Mouse (Mus musculus) midbrain, embryonic 10.5 days (tissue): ENCODE data around the gene Slc35f2. TPM values are rescaled to one million over a fixed set of nuclear protein-coding genes. Genes with fewer than 3 reads are reported as not detected.

Experiments
- DNase-seq: peaks from one replicate; pipeline ENCODE4 v3.0.0-alpha.2; 2017; ENCODE audit warnings: low spot score
- H3K27ac ChIP-seq: fragments of 300-500 bp; sonication (generic); replicated peaks from 2 replicates; pipeline ENCODE4 v1.5.1; 2016; ENCODE audit warnings: mild to moderate bottlenecking
- H3K27me3 ChIP-seq: fragments of 300-500 bp; sonication (generic); 2 replicates; pipeline ENCODE4 v1.6.1; 2016; ENCODE audit warnings: low read depth, mild to moderate bottlenecking; ENCODE audit not compliant: poor library complexity, severe bottlenecking
- H3K36me3 ChIP-seq: fragments of 300-500 bp; sonication (generic); 2 replicates; pipeline ENCODE4 v1.6.1; 2016; ENCODE audit warnings: mild to moderate bottlenecking, moderate library complexity
- H3K4me1 ChIP-seq: fragments of 300-500 bp; sonication (generic); 2 replicates; pipeline ENCODE4 v1.6.1; 2016
- H3K4me3 ChIP-seq: fragments of 300-500 bp; sonication (generic); 2 replicates; pipeline ENCODE4 v1.5.1; 2016; ENCODE audit warnings: mild to moderate bottlenecking, moderate library complexity
- H3K9me3 ChIP-seq: fragments of 300-500 bp; sonication (generic); replicated peaks from 2 replicates; pipeline ENCODE4 v1.6.1; 2016; ENCODE audit warnings: mild to moderate bottlenecking
- WGBS: fragments of 180-500 bp; shearing (Covaris S2); methylation state at CpG from one replicate; pipeline ENCODE4 v1.1.7; 2016; 5-methylcytosine and 5-hydroxymethylcytosine counted together
- polyA plus RNA-seq: library from polyadenylated mRNA; unstranded; fragments of >200 nt; fragmentation: Nextera tagmentation; extraction: Ambion mirVana; gene quantifications from 2 replicates; pipeline ENCODE4 v1.2.1, GENCODE M21; 2016

Gene Slc35f2
- polyA plus RNA-seq, 1 experiment from 2014 or later: 4.2 TPM

GRCm38 (mm10) chr9:53793830-53794330 lies 22.5 kb downstream of the Slc35f2 start:
- Histone ChIP-seq H3K27ac (no peak overlapping the region), H3K9me3 (no peaks in the 10 kb centered on the region), H3K27me3 (no peaks in the 10 kb centered on the region), H3K4me3 (no peak overlapping the region), H3K4me1 (peaks cover 4% of the 10 kb centered on the region; the same call in 1 of the 2 replicates), H3K36me3 (no peaks in the 10 kb centered on the region)
- 87% methylated on average over 1 of the region's 1 CpGs for WGBS
- no peak for DNase-seq

DNA sequence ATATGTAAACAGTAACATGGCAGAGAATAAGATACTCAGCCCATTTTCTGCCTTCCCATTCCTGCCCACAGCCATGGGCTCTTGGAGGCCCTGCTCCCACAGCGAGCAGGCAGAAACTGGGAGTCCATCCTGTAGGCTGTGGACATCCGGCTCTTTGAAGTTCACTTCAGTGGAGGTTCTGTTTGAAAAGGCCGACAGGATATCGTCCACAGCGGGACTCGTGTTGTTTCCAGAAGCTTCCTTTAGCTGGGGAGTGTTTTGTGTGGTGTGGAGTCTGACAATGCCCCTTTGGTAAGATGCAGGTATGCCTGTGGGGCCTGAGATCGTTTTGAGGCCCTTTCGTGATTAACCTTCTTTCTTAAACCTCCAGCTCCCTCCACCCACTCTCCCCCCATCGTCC lies 23.2 kb downstream of the Slc35f2 start:
- no peak overlapping the region for H3K27ac ChIP-seq

GRCm38 (mm10) chr9:53795351-53795750 lies 24.0 kb downstream of the Slc35f2 start:
- H3K4me3 ChIP-seq: no peak overlapping the region
- H3K36me3 ChIP-seq: no peaks in the 10 kb centered on the region
- no peaks in the 10 kb centered on the region for H3K27me3 ChIP-seq
- H3K9me3 ChIP-seq: no peaks in the 10 kb centered on the region
- H3K27ac ChIP-seq: no peak overlapping the region
- no peak for DNase-seq
- H3K4me1 ChIP-seq: peaks cover 4% of the 10 kb centered on the region; the same call in 1 of the 2 replicates

More for the DNA sequence above, 23.2 kb downstream of the Slc35f2 start:
- Histone ChIP-seq H3K36me3 (no peaks in the 10 kb centered on the region), H3K9me3 (no peaks in the 10 kb centered on the region), H3K4me3 (no peak overlapping the region), H3K4me1 (peaks cover 4% of the 10 kb centered on the region; the same call in 1 of the 2 replicates), H3K27me3 (no peaks in the 10 kb centered on the region)
- no peak for DNase-seq
- 65% methylated on average over 9 of the region's 9 CpGs for WGBS

DNA sequence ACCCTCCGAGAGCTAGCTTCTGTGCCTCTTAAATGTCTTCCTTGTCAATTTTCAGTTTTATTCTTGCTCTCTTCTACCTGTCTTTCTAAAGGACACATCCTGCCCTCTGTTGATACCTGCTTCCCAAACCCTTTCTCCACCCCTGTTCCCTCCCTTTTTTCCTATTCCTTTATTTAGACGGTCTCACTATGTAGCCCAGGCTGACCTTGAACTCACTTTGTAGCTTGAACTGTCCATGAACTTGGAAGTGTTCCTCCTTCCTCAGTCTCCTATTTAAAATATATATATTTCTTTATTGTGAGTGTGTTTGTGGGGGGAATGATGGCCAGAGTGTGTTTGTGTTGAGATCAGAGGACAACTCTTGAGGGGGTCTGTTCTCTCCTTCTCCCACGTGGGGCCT lies 25.0 kb downstream of the Slc35f2 start:
- Histone ChIP-seq H3K36me3 (no peaks in the 10 kb centered on the region), H3K9me3 (no peaks in the 10 kb centered on the region), H3K27ac (no peak overlapping the region), H3K4me3 (no peak overlapping the region), H3K27me3 (no peaks in the 10 kb centered on the region), H3K4me1 (peaks cover 4% of the 10 kb centered on the region; the same call in 1 of the 2 replicates)
- WGBS: 84% methylated on average over 3 of the region's 3 CpGs
- DNase-seq: no peak

- Histone ChIP-seq H3K36me3 (no peaks in the 10 kb centered on the region), H3K27me3 (no peaks in the 10 kb centered on the region), H3K4me1 (peaks cover 4% of the 10 kb centered on the region; the same call in 1 of the 2 replicates), H3K4me3 (no peak overlapping the region), H3K9me3 (no peaks in the 10 kb centered on the region), H3K27ac (no peak overlapping the region)
- 88% methylated on average over 2 of the region's 2 CpGs for WGBS
- DNase-seq: no peak
Observed at GRCm38 (mm10) chr9:53797141-53797540, 25.8 kb downstream of the Slc35f2 start.

GRCm38 (mm10) chr9:53802921-53803320 lies 31.6 kb downstream of the Slc35f2 start:
- Histone ChIP-seq H3K27ac (no peak overlapping the region), H3K4me3 (no peak overlapping the region), H3K36me3 (no peaks in the 10 kb centered on the region), H3K9me3 (no peaks in the 10 kb centered on the region), H3K4me1 (no peaks in the 10 kb centered on the region), H3K27me3 (no peaks in the 10 kb centered on the region)
- DNase-seq: no peak
- WGBS: 95% methylated on average over 7 of the region's 7 CpGs

- Histone ChIP-seq H3K9me3 (no peaks in the 10 kb centered on the region), H3K4me3 (no peak overlapping the region), H3K27me3 (no peaks in the 10 kb centered on the region), H3K36me3 (no peaks in the 10 kb centered on the region), H3K27ac (no peak overlapping the region), H3K4me1 (no peaks in the 10 kb centered on the region)
- 31% methylated on average over 7 of the region's 7 CpGs for WGBS
- no peak for DNase-seq
Observed at GRCm38 (mm10) chr9:53806496-53807086, 35.3 kb downstream of the Slc35f2 start.

GRCm38 (mm10) chr9:53813418-53813817 lies 42.1 kb downstream of the Slc35f2 start:
- H3K27me3 ChIP-seq: no peaks in the 10 kb centered on the region
- no peaks in the 10 kb centered on the region for H3K36me3 ChIP-seq
- no peak for DNase-seq
- no peak overlapping the region for H3K4me3 ChIP-seq
- H3K4me1 ChIP-seq: no peaks in the 10 kb centered on the region
- WGBS: 92% methylated on average over 6 of the region's 6 CpGs
- H3K27ac ChIP-seq: no peak overlapping the region
- H3K9me3 ChIP-seq: no peaks in the 10 kb centered on the region

- 43% methylated on average over 4 of the region's 4 CpGs for WGBS
- no peaks in the 10 kb centered on the region for H3K27me3 ChIP-seq
- H3K27ac ChIP-seq: no peak overlapping the region
- DNase-seq: peak; percentile 37
- no peaks in the 10 kb centered on the region for H3K4me1 ChIP-seq
- no peak overlapping the region for H3K4me3 ChIP-seq
- no peaks in the 10 kb centered on the region for H3K36me3 ChIP-seq
- no peaks in the 10 kb centered on the region for H3K9me3 ChIP-seq
Observed at GRCm38 (mm10) chr9:53818760-53819159, 47.4 kb downstream of the Slc35f2 start.

- 11% methylated on average over 9 of the region's 9 CpGs for WGBS
- no peaks in the 10 kb centered on the region for H3K9me3 ChIP-seq
- H3K27ac ChIP-seq: no peak overlapping the region
- no peaks in the 10 kb centered on the region for H3K36me3 ChIP-seq
- H3K27me3 ChIP-seq: no peaks in the 10 kb centered on the region
- peaks cover 3% of the 10 kb centered on the region; the same call in 1 of the 2 replicates for H3K4me1 ChIP-seq
- peak; percentile 49 for DNase-seq
- H3K4me3 ChIP-seq: no peak overlapping the region
Observed at GRCm38 (mm10) chr9:53825318-53825717, 54.0 kb downstream of the Slc35f2 start.

DNA sequence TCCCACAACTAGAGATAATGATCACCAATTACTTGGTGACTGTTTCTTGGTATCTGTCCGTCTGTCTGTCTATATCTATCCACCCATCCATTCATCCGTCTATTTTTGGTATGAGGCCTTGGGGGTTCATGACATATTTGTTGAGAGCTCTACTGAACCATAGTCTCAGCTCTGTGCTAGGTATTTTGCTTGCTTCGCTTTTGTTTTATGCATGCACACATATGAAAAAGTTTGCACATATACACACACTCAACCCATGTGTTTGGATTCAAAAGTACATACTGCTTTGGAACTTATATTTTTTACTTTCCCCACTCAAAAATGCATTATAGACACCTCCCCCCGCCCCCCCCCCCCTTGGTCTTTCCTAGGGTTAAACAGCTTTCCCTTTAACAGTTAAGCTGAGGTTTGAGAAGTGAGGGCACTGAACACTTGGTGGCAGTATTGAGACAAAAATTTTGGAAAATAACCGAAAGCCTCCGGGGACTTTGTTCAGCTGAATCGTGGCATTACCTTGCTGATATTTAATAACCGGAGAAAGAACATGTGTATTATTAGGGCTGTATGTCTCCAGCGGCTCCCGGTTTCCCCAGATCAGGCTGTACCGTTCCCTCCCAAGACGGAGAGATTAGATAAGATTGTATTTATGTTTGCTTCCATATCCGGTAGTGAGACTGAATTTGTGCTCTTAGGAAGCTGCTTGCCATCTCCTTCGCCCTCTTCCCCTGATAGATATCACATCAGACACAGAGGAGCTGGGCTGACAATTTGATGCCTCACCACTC lies 57.9 kb downstream of the Slc35f2 start:
- Histone ChIP-seq H3K27me3 (no peaks in the 10 kb centered on the region), H3K36me3 (no peaks in the 10 kb centered on the region), H3K9me3 (no peaks in the 10 kb centered on the region), H3K4me1 (peaks cover 3% of the 10 kb centered on the region; the same call in 1 of the 2 replicates), H3K4me3 (peak overlapping the region; percentile 55), H3K27ac (peak overlapping the region; percentile 75)
- DNase-seq: peak; percentile 45
- 23% methylated on average over 14 of the region's 14 CpGs for WGBS

DNA sequence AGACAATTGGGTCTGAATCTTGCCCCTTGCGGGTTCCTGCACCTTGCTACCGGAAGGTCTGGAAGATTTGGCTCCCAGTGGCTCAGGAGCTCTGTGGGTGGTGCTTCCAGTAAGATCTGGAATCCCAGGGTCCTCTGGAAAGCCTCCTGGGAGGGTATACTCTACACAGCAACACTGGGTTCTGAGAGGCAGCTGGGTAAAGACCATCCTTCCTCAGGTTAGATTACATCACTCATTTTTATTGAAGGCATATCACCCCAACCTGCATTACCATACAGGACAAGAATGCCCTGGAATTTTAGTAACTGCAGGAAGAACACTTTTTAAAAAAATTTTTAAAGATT lies 58.5 kb downstream of the Slc35f2 start:
- H3K27ac ChIP-seq: peak overlapping the region; percentile 75
- no peaks in the 10 kb centered on the region for H3K36me3 ChIP-seq
- H3K4me3 ChIP-seq: peak overlapping the region; percentile 55
- no peaks in the 10 kb centered on the region for H3K9me3 ChIP-seq
- H3K4me1 ChIP-seq: peaks cover 3% of the 10 kb centered on the region; the same call in 1 of the 2 replicates
- 53% methylated on average over 2 of the region's 2 CpGs for WGBS
- no peaks in the 10 kb centered on the region for H3K27me3 ChIP-seq
- DNase-seq: no peak

DNA sequence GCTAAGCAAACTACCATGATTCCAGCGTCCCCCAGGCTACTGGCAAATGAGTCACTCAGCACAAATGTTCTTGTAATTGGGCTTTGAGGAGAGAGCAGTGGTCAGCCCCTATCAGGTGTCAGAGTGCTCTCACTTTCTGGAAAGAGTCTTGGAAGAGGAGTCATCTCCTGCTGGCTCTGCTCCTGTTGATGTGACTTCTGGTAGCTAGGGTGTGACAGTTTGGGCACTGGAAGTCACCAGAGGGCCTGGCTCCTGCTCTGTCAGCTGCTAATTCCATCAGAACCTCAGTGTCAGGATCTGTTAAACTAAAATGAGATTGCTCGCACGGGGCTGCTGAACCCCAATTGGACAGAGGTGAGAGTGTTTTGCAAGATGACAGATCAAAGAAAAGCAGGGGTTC lies 63.7 kb downstream of the Slc35f2 start:
- Histone ChIP-seq H3K27ac (no peak overlapping the region), H3K27me3 (no peaks in the 10 kb centered on the region), H3K4me1 (no peaks in the 10 kb centered on the region), H3K36me3 (no peaks in the 10 kb centered on the region), H3K9me3 (no peaks in the 10 kb centered on the region), H3K4me3 (no peak overlapping the region)
- DNase-seq: no peak
- WGBS: 73% methylated on average over 3 of the region's 3 CpGs
